Mouse (Mus musculus) adrenal gland, adult (tissue): ENCODE measurements at regions not wholly inside any gene's neighbourhood (a gene's known extent, or its start where the extent isn't known, plus 50 kb on each side); places are given as distances from the start of the nearest gene placed in this dataset.
"Not testable (repeated sequence)": the region's sequence is repeated elsewhere in the genome, so short reads cannot be mapped to it uniquely, and the experiment has no call there.

Experiments
- DNase-seq, 2 experiments: peaks; one replicate each; pipeline ENCODE4 v3.0.0; 2022 to 2023; ENCODE audit warnings: low spot score in 1 of 2; ENCODE audit not compliant: inconsistent age in 2 of 2

DNA sequence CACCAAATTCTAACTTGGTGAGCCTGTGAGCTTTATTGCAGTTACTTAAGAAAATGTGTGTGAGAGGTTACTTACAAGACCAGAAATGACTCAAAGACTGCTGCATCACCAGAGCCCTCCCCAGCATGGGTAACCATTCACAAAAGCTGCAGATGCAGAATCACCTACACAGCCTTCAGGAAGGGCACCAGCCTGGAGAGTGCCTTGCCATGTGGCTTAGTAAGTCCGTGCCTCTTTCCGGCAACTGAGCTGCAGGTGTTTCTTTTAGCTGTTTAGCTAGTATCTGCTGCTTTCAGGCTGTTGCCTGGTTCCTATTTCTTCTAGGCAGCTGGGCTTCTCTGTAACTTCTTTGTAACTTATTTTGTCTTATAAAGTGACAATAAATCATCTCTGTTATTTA is 213.2 kb upstream of the Stxbp6 start:
- no peak for DNase-seq

DNA sequence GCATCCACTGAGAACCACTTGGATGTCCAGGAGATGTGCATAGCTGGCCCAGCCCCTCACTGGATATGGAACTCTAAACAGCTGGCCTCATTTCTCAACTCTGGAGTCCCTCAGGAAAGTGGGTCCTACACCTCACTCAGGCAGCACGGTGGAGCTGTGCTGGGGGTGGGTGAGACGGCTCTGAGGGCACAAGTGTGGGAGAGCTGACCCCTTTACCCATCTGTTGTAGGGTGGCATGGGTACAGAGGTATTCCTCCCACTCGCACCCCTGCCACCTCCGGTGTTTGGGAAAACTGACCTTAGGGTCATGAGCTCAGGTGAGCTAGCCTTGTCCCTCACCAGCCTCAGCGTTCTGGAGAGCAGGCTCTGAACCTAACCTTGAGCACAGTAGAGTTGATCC is 181.8 kb upstream of the Stxbp6 start:
- no peak for DNase-seq

DNA sequence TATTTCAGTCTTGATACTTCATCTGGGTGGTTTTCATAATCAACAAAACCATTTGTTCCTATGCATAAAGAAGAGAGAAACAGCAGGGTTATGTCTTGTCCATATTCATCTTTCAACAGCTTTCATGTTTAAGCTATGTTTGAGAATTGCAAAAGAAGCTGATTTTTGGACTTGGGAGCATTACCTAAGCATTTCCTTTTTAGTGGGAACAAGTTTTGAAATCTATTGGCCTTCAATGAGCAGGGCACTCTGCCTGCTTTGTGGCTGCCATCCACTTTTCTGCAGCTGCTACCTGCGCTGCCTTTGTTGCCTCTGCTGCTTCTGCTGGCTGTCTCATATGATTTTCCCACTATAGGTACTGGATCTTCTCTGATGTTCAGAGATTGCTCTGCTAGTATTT is 136.6 kb upstream of the Stxbp6 start:
- DNase-seq = peak in 1 of 2 experiments; percentile 30

DNA sequence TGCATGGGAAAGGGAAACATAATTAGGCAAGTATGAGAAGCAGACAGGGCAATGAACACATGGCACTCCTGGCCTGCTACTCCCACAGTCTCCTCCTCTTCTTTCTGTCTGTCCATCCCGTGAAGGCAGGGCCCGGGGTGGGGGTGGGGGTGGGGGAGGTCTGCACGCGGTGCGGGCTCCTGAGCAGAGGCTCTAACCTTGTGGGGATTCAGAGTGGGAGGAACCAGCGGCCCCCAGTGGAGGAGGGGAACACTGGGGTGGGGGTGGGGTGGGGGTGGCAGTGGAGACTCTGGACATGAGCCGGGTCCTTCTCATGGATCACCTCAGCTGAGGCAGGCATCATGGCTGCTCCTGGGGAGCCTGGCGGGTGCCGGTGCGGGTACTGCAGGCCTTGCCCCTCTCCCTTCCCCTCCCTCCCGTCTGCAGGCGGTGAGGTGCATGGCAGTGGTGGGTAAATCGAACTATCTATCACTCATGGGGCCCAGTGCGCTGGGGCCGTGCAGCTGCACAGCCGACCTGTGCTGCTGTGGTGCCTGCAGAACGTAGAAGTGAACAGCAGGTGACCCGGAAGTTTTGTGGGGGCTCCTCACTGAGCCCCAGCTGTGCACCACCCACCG is 120.9 kb upstream of the Stxbp6 start:
- DNase-seq = no peak

DNA sequence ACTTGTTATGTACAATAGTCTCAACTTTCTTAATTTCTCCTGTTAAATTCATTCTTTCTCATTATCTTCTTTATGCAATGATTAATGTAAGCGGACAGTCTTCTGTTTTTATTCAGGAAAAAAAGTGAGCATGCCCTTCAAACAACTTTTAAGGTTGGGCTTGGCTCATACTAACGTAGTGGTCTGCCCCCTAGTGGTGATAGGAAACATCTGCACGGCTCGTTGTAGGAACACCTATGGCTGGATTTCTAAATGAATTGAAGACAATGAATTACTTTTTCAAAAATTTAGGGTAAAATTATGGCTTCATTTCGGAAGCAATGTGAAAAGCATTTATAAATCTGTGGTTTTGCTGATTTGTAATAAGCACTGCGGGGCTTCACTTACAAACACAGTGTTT is 112.6 kb upstream of the Stxbp6 start:
- DNase-seq = peak in 1 of 2 experiments; percentile 69

DNA sequence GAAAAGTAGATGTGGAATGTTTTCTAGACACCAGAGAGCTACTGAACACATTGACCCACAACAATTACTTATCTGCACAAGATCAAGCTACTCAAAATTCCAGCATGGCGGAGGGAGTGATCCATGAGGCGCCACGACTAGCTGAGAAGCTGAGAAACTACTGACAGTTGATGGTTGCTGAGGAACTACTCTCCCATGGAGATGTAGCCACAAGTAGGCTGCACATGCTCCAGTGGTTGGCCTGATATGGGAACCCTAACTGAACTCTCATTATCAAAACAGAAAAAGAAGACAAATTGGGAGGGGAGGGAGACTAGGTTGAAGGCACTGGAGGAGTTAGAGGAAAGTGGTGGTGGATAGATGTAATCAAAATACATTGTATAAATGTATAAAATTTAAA is 110.0 kb upstream of the Stxbp6 start:
- DNase-seq = no peak

DNA sequence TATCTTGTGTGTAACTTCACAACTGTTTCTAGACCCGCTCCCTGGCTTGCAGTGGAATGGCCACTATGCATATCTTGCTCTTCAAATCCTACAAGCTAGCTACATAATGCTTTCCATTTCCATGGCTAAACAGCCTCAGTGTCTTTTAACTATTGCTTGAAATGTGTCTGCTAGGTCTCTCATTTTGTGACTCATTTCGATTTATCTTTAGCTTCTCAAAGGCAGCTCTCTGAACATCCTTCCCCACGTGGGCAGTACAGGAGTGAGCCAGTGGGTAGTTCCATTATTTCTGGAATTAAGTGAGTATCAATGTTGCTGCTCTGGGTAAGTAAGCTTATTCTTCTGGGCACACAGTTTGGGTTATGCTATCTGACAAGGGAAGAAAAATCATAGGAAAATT is 102.9 kb upstream of the Stxbp6 start:
- DNase-seq = no peak

DNA sequence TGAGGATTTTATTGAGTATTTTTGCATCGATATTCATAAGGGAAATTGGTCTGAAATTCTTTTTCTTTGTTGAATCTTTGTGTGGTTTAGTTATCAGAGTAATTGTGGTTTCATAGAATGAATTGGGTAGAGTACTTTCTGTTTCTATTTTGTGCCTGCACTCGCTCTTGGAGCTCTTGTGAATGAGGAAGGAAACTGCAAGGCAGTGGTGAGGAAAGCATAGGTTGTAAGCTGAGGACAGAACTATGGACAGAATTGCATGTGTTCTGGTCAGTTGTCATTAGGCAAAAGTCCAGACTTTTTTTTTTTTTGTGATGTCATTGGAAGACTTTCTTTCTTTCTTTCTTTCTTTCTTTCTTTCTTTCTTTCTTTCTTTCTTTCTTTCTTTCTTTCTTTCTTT is 100.8 kb upstream of the Stxbp6 start:
- DNase-seq = not testable (repeated sequence)

DNA sequence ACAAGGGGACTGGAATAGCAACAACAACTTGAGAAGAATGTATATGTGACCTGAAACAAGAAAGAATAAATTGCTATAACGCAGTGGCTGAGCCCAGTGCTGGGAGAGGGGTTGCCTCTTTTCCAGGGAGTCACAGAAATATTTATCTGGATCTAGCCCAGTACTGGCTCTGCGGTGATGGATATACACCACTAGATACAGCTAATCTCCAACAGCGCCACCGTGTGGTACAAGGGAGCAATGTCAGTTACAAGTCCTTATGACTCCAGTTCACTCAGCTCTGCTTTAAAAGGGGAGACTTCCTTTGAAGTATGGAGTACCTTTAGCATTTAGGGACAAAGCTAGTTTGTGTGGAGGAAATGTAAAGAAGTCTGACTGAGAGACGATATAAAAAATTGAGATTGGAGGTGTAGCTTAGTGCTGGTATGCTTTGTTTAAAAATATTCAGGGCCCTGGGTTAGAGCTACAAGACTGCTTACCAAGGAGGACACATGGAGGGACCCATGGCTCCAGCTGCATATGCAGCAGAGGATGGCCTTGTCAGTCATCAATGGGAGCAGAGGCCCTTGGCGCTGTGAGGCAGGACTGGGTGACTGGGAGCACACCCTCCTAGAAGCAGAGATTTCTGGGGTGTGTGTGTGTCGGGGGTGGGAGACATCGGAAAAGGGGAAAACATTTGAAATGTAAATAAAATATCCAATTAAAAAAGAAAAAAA is 97.6 kb upstream of the Stxbp6 start:
- DNase-seq = peak; percentile 63 to 87

DNA sequence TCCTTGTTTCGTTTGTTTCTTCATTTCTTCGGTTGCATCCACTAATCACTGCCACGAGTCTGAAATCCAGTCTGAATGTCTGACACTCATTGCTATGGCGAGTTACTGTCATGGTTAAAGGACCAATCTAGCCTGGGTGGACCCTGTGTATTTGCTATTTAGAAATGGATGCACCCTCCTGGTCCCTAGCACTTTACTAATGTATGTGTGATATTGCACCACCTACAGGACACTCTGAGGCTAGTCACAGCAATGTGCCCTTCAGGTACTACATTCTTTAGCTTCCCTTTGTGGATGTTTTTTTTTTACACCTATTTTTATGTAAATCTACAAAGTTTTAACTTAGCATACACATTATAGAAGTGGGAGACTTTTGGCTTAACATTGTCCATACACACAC is 87.5 kb upstream of the Stxbp6 start:
- DNase-seq = peak in 1 of 2 experiments; percentile 71

DNA sequence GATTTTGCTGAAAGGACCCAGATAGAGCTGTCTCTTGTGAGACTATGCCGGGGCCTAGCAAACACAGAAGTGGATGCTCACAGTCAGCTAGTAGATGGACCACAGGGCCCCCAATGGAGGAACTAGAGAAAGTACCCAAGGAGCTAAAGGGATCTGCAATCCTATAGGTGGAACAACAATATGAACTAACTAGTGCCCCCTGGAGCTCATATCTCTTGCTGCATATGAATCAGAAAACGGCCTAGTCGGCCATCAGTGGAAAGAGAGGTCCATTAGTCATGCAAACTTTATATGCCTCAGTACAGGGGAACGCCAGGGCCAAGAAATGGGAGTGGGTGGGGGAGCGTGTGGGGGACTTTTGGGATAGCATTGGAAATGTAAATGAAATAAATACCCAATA is 87.1 kb upstream of the Stxbp6 start:
- peak in 1 of 2 experiments; percentile 57 for DNase-seq

DNA sequence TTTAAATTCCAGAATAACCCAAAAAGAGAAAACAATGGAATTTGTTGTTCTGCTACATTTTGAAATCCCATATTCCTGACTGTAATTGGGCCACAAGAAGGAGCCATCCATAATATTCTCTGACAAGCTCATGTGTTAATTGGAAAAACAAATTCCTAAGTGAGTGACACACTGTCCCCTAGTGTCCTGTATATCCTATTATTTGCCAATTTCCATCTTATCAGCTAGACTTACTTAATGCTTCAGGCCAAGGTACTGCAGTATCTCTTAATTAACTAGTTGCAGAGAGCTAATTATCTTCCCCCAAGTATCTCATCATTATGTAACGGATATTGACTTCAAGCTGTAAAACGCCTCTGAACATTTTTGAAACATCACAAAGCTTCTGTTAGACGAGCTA is 84.5 kb upstream of the Stxbp6 start:
- no peak for DNase-seq

DNA sequence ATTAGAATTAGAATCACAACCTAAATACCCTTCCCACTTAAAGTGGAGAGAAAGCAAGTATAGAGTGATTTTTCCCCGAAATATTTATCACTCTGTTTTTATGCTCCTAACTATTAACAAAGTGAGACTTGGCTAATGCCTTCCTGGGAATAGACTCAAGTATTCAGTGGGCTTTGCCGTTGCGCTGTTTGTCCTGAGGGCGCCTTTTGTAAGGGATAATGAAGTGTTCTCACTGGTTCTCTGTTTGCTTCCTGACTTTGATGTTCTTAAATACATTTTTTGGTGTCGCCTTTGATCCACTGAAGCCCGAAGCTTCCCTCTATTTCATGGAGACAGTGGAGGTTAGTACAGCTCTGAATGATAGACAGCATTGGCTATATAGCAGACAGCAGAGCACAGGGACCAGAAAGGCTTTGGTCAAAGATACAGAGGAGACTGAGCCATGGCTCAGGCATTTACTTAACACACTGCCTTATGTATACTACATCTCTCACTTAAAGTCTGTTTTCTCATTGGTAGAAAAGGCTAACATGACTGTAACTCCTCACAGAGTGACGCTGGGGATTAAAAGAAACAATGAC is 63.0 kb upstream of the Stxbp6 start:
- no peak for DNase-seq

DNA sequence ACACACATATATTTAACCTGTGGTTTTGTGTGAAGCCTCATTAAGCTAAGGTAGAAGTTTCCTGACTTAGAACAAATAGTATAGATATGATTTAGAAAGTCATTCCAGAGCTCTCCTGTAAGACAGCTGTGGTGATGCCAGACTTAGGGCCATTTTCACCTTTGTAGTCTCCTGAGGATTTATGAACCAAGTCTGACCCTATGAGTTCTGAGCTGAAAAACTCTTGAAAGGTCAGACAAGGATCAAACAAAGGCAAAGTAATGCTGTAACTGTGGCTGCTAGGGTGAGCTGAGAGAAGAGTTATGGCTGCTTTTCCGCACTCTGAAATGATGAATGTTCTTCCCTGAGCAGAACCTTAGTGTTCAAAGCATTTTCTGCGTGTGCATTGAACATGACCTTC is 58.9 kb upstream of the Stxbp6 start:
- DNase-seq = peak; percentile 16 to 63

DNA sequence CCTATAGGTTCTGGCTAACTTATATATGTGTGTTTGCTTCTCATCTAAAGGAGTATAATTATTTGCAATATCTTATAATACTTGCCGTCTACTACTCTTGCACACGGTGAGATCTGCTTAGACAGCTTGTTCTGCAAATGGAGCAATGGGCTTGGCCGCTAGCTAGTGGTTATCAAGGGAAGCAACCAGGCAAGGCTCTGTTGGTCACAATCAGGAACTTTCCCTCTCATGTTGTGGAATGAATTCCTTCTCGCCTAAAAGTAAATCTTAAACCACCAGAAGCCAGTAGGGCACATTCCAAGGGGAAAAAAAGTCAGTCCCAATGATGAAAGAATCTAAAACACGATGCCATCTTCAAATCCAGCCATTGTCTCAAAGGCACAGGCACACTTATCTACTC is 56.6 kb upstream of the Stxbp6 start:
- no peak for DNase-seq

DNA sequence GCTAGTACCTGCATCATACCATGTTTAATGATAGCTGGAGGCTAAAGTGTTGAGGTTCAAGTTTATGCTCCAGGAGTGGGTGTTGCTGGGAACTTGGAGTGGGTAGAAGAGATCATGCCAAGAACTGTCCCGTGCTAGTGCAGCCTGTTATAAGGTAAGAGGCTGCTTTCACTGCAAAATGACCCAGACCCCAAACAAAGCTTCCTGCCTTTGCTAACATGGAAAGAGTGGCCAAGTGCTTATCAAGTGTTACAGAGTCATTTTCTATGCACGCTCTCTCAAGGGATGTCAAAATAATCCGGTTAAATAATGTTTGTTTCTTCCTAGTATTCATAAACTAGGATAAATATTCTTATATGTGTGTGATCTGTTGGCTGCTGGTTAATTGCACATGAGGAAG is 51.4 kb upstream of the Stxbp6 start:
- DNase-seq = no peak
